Mouse (Mus musculus) lung, adult 2 months (tissue): ENCODE data around the gene Sfxn5.

Experiments used
- CTCF ChIP-seq: fragments of 200-500 bp; IDR thresholded peaks from 2 replicates; pipeline ENCODE4 v1.5.1; 2011; ENCODE audit warnings: mild to moderate bottlenecking, low read length, control low read depth; ENCODE audit not compliant: insufficient read depth
- POLR2A ChIP-seq: fragments of 200-500 bp; IDR thresholded peaks from 2 replicates; pipeline ENCODE4 v1.6.1; 2011; ENCODE audit warnings: low read depth, mild to moderate bottlenecking, control low read depth, low read length, borderline replicate concordance; ENCODE audit errors: extremely low read depth

GRCm38 (mm10) chr6:85193381-85194318 lies 139.6 kb downstream of the Sfxn5 start:
- TF ChIP-seq CTCF = no peak
- no peak for TF ChIP-seq POLR2A
